Comparison of ENCODE assay signal across 13 mouse cellular contexts in genomic region chr9:57650130-57650785, GRCm38 (mm10). TPM values are rescaled to one million over a fixed set of nuclear protein-coding genes. Genes with fewer than 3 reads are reported as not detected.
DNase-seq lines count a peak whose midpoint lies in the region; ATAC-seq lines count a peak whose summit lies in the region.
"Had no signal": no experiment of that assay in that cellular context is flagged by ENCODE, and none has a peak within 500 bp of the region (broad histone marks: within the 10 kb centered on the region; RNA-seq: fewer than 3 reads in every experiment).

No protein-coding gene starts in this region.

- DNase-seq in heart, adult 8-10 months (ENCODE audit: low spot score): no peak
- DNase-seq in neural tube, embryonic 10.5 days (ENCODE audit: extremely low spot score, low spot score): no peak
- no peak for DNase-seq in liver, embryonic 13.5 days
- no peak for DNase-seq in left cerebral cortex, postnatal 36 days (ENCODE audit: low spot score in 2 of 2)
- DNase-seq in left cerebral cortex, postnatal 4 days: no peak
- DNase-seq in right cerebral cortex, postnatal 14 days: no peak
- DNase-seq: adrenal gland, postnatal 25 days had no signal

- H3K4me2 ChIP-seq in heart, embryonic 15.5 days: no peak overlapping the region
- no peak overlapping the region for H3K4me2 ChIP-seq in neural tube, embryonic 13.5 days
- H3K4me2 ChIP-seq in liver, embryonic 13.5 days: no peak overlapping the region
- H3K4me2 ChIP-seq: embryonic facial prominence, embryonic 12.5 days had no signal

- no peak overlapping the region for H3K4me3 ChIP-seq in heart, embryonic 15.5 days
- H3K4me3 ChIP-seq in neural tube, embryonic 13.5 days: no peak overlapping the region
- H3K4me3 ChIP-seq in liver, embryonic 13.5 days (replicated peaks): no peak overlapping the region
- H3K4me3 ChIP-seq: embryonic facial prominence, embryonic 12.5 days had no signal

- H3K36me3 ChIP-seq in heart, embryonic 15.5 days: no peaks in the 10 kb centered on the region
- H3K36me3 ChIP-seq in neural tube, embryonic 13.5 days: no peaks in the 10 kb centered on the region
- H3K36me3 ChIP-seq in liver, embryonic 13.5 days: no peaks in the 10 kb centered on the region
- H3K36me3 ChIP-seq: embryonic facial prominence, embryonic 12.5 days had no signal

- no peak overlapping the region for H3K9ac ChIP-seq in heart, embryonic 15.5 days
- peak overlapping the region; percentile 17; the same call in 1 of the 2 replicates for H3K9ac ChIP-seq in neural tube, embryonic 13.5 days
- no peak overlapping the region; the same call in 1 of the 2 replicates for H3K9ac ChIP-seq in liver, embryonic 13.5 days
- H3K9ac ChIP-seq: embryonic facial prominence, embryonic 12.5 days had no signal

- WGBS in heart, embryonic 15.5 days: 80% methylated on average over 6 of the region's 6 CpGs
- WGBS in neural tube, embryonic 13.5 days: 90% methylated on average over 6 of the region's 6 CpGs
- whole genome bisulfite sequencing in liver, embryonic 13.5 days (ENCODE audit: insufficient replicate concordance): 67% methylated on average over 6 of the region's 6 CpGs

- H3K9me3 ChIP-seq in heart, embryonic 15.5 days (replicated peaks): no peaks in the 10 kb centered on the region
- no peaks in the 10 kb centered on the region for H3K9me3 ChIP-seq in neural tube, embryonic 13.5 days
- H3K9me3 ChIP-seq in liver, embryonic 13.5 days (replicated peaks): no peaks in the 10 kb centered on the region
- H3K9me3 ChIP-seq: embryonic facial prominence, embryonic 12.5 days had no signal

- intact Hi-C loops in left cerebral cortex, postnatal 36 days (cut with DNase I): no loop called here
- intact Hi-C loops in left cerebral cortex, postnatal 4 days (cut with DNase I): no loop called here

- H3K27me3 ChIP-seq in heart, embryonic 15.5 days: peaks cover 7% of the 10 kb centered on the region; the same call in 1 of the 2 replicates
- H3K27me3 ChIP-seq in neural tube, embryonic 13.5 days: peaks cover 5% of the 10 kb centered on the region; the same call in 1 of the 2 replicates
- no peaks in the 10 kb centered on the region for H3K27me3 ChIP-seq in liver, embryonic 13.5 days

- peak overlapping the region; percentile 27; the same call in 1 of the 2 replicates for H3K27ac ChIP-seq in heart, embryonic 15.5 days
- peak overlapping the region; percentile 13; the same call in 1 of the 2 replicates for H3K27ac ChIP-seq in neural tube, embryonic 13.5 days (replicated peaks)
- peak overlapping the region; percentile 71 for H3K27ac ChIP-seq in liver, embryonic 13.5 days
- H3K27ac ChIP-seq: embryonic facial prominence, embryonic 12.5 days had no signal

- peaks cover 11% of the 10 kb centered on the region; the same call in 1 of the 2 replicates for H3K4me1 ChIP-seq in heart, embryonic 15.5 days (replicated peaks)
- peaks cover 20% of the 10 kb centered on the region for H3K4me1 ChIP-seq in neural tube, embryonic 13.5 days (replicated peaks)
- peaks cover 49% of the 10 kb centered on the region for H3K4me1 ChIP-seq in liver, embryonic 13.5 days (replicated peaks)

- no peak for ATAC-seq in heart, embryonic 15.5 days (replicated peaks; ENCODE audit: insufficient number of reproducible peaks, insufficient read depth, low FRiP score, low read depth)
- no peak for ATAC-seq in neural tube, embryonic 13.5 days (ENCODE audit: low read depth)
- ATAC-seq in liver, embryonic 13.5 days (ENCODE audit: low read depth): no peak

RNA-seq across cellular contexts. Expression of gene Csk, which starts 3.2 kb away (rescaled TPM):
- 14.6 and 20.6 TPM in 2 replicates for polyA plus RNA-seq in heart, embryonic 15.5 days (2015; fragmentation: Nextera tagmentation; extraction: Ambion mirVana)
- 10 to 100 TPM; 18.9 to 32.0 (median 27.7) TPM for total RNA-seq in heart, adult 8-10 months (2022)
- polyA plus RNA-seq in neural tube, embryonic 13.5 days (2015; fragmentation: Nextera tagmentation; extraction: Ambion mirVana): 43.7 and 43.9 TPM in 2 replicates
- 20.7 and 21.7 TPM in 2 replicates for polyA plus RNA-seq in liver, embryonic 13.5 days (2015; fragmentation: Nextera tagmentation; extraction: Ambion mirVana)
- 10 to 100 TPM; 36.7 to 38.6 TPM for total RNA-seq in left cerebral cortex, postnatal 36 days (2021)
- total RNA-seq in left cerebral cortex, postnatal 4 days (2021): 100 to 1,000 TPM; 133 to 137 TPM

RNA-seq across cellular contexts. Expression of gene Lman1l, which starts 29.7 kb away (rescaled TPM):
- polyA plus RNA-seq in heart, embryonic 15.5 days (2015; fragmentation: Nextera tagmentation; extraction: Ambion mirVana): not detected in 2 replicates
- total RNA-seq in heart, adult 8-10 months (2022): under 1 TPM in 3 of 4 experiments, not detected in 1; 0.16 to 0.32 (median 0.22) TPM
- polyA plus RNA-seq in neural tube, embryonic 13.5 days (2015; fragmentation: Nextera tagmentation; extraction: Ambion mirVana): not detected in 2 replicates
- polyA plus RNA-seq in liver, embryonic 13.5 days (2015; fragmentation: Nextera tagmentation; extraction: Ambion mirVana): 0.06 TPM in 1 of 2 replicates, not detected in the other
- not detected for total RNA-seq in left cerebral cortex, postnatal 36 days (2021)
- total RNA-seq in left cerebral cortex, postnatal 4 days (2021): under 1 TPM in 1 of 2 experiments, not detected in 1; 0.22 TPM
- total RNA-seq: adrenal gland, postnatal 25 days; left cerebral cortex, postnatal 25 days had no signal
- polyA plus RNA-seq: embryonic facial prominence, embryonic 12.5 days; neural tube, embryonic 14.5 days had no signal

RNA-seq across cellular contexts. Expression of gene Cyp1a2, which starts 33.2 kb away (rescaled TPM):
- not detected in 2 replicates for polyA plus RNA-seq in heart, embryonic 15.5 days (2015; fragmentation: Nextera tagmentation; extraction: Ambion mirVana)
- not detected for total RNA-seq in heart, adult 8-10 months (2022)
- polyA plus RNA-seq in neural tube, embryonic 13.5 days (2015; fragmentation: Nextera tagmentation; extraction: Ambion mirVana): not detected in 2 replicates
- polyA plus RNA-seq in liver, embryonic 13.5 days (2015; fragmentation: Nextera tagmentation; extraction: Ambion mirVana): 0.10 TPM in 1 of 2 replicates, not detected in the other
- not detected for total RNA-seq in left cerebral cortex, postnatal 36 days (2021)
- total RNA-seq in left cerebral cortex, postnatal 4 days (2021): not detected
- total RNA-seq: adrenal gland, postnatal 25 days; heart, adult 18-20 months; left cerebral cortex, postnatal 25 days had no signal
- polyA plus RNA-seq: embryonic facial prominence, embryonic 12.5 days; neural tube, embryonic 14.5 days had no signal

RNA-seq across cellular contexts. Expression of gene Cyp1a1, which starts 37.5 kb away (rescaled TPM):
- polyA plus RNA-seq in heart, embryonic 15.5 days (2015; fragmentation: Nextera tagmentation; extraction: Ambion mirVana): not detected in 2 replicates
- under 1 TPM in 2 of 4 experiments, not detected in 2; 0.14 to 0.69 TPM for total RNA-seq in heart, adult 8-10 months (2022)
- polyA plus RNA-seq in neural tube, embryonic 13.5 days (2015; fragmentation: Nextera tagmentation; extraction: Ambion mirVana): 0.15 TPM in 1 of 2 replicates, not detected in the other
- 0.17 and 0.22 TPM in 2 replicates for polyA plus RNA-seq in liver, embryonic 13.5 days (2015; fragmentation: Nextera tagmentation; extraction: Ambion mirVana)
- total RNA-seq in left cerebral cortex, postnatal 36 days (2021): under 1 TPM in 1 of 2 experiments, not detected in 1; 0.22 TPM
- total RNA-seq in left cerebral cortex, postnatal 4 days (2021): 1 to 10 TPM in 1 of 2 experiments, under 1 TPM in 1; 0.95 to 1.1 TPM
- polyA plus RNA-seq: embryonic facial prominence, embryonic 12.5 days had no signal

RNA-seq across cellular contexts. Expression of gene Cplx3, which starts 44.2 kb away (rescaled TPM):
- polyA plus RNA-seq in heart, embryonic 15.5 days (2015; fragmentation: Nextera tagmentation; extraction: Ambion mirVana): not detected in 2 replicates
- not detected for total RNA-seq in heart, adult 8-10 months (2022)
- polyA plus RNA-seq in neural tube, embryonic 13.5 days (2015; fragmentation: Nextera tagmentation; extraction: Ambion mirVana): not detected in 2 replicates
- not detected in 2 replicates for polyA plus RNA-seq in liver, embryonic 13.5 days (2015; fragmentation: Nextera tagmentation; extraction: Ambion mirVana)
- 10 to 100 TPM; 16.3 to 27.4 TPM for total RNA-seq in left cerebral cortex, postnatal 36 days (2021)
- 1 to 10 TPM; 5.6 to 7.6 TPM for total RNA-seq in left cerebral cortex, postnatal 4 days (2021)
- total RNA-seq: adrenal gland, postnatal 25 days; heart, adult 18-20 months had no signal

Comparison
In these comparisons a context has a peak if more than half of its experiments do, and no peak if none do; other contexts are left out.
1. H3K27ac ChIP-seq: peak in every context shown above with its lines; median percentile 71 in liver, embryonic 13.5 days; 27 in heart, embryonic 15.5 days; 13 in neural tube, embryonic 13.5 days.